Mouse (Mus musculus) CD4-positive, CD25-positive, alpha-beta regulatory T cell, adult 4 months (primary cell): Measurements from ENCODE around the gene Tubb4a. TPM values are rescaled to one million over a fixed set of nuclear protein-coding genes. Genes with fewer than 3 reads are reported as not detected.

Experiments used
- ATAC-seq: one replicate; pipeline ENCODE4 v1.8.0; 2017
- polyA plus RNA-seq, 2 experiments: library from polyadenylated mRNA; unstranded; fragments of 100-300 nt; shearing (Covaris generic); gene quantifications; one replicate each; pipeline ENCODE4 v1.2.1; 2017

Gene Tubb4a
- polyA plus RNA-seq, 2 experiments from 2014 or later: 4.3 to 7.8 TPM

DNA sequence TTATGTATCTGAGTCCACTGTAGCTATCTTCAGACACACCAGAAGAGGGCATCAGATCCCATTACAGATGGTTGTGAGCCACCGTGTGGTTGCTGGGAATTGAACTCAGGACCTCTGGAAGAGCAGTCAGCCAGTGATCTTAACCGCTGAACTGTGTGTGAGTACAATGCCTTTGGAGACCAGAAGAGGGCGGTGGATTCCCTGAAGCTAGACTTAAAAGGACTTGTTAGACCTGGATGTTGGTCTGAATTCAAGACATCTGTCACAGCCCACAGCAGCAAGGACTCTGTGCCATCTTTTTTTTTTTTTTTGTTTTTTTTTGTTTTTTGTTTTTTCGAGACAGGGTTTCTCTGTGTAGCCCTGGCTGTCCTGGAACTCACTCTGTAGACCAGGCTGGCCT is 35.9 kb downstream of the Tubb4a start:
- ATAC-seq: peak; percentile 85

DNA sequence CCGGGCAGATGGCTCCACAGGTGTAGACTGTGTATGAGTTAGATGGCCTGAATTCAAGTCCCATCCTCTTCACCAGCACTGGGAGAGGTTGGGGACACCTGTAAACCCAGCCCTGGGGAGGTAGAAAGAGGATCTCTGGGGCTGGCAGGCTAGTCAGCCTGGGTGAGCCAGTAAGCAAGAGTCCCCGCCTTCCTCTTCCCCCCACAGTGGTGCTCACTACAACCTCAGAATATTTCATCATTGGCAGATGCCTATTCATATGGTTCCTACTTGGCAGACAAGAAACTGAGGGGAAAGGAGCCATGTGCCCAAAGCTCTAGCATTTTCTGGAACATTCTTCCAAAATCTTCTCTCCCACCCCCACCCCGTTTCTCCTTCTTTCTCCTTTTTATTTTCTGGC is 38.8 kb downstream of the Tubb4a start:
- ATAC-seq: no peak

DNA sequence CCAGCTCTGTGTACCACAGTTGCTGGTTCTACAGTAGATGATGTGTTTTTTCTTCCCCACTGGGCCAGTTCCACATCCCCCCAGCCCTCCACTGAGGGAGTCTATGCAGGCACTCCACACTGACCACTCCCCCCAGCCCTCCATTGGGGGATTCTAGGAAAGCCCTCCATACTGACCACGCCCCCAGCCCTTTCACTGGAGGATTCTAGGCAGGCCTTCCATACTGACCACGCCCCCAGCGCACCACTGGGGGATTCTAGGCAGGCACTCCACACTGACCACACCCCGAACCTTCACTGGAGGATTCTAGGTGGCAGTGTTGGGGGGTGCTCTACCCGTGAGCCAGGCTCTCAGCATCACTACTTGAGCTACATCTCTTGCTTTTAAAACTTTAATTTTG is 40.2 kb downstream of the Tubb4a start:
- no peak for ATAC-seq

- no peak for ATAC-seq
Measured at GRCm38 (mm10) chr17:57041554-57041953, 46.0 kb downstream of the Tubb4a start, which contains the start of gene Slc25a41. TSS of gene Slc25a41 (minus strand) at chr17:57041654.

DNA sequence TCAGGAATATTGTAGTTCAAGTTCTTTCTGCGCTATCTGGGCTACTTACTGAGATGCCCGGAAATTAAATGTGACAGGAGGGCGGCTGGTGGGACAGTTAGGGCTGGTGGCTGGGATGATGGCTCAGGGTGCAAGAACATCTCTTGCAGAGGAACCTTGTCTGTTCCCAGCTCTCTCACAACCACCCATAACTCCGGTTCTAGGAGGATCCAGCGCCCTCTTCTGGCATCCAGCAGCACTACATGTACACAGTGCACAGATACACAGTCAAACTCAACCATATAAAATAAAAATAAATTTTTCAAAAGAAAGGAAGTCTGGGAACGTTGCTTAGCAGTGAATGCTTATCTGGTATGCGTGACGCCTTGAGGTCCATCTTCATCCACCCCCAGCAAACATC is 48.6 kb downstream of the Tubb4a start:
- ATAC-seq: no peak

GRCm38 (mm10) chr17:57032854-57033253 is 54.7 kb downstream of the Tubb4a start:
- ATAC-seq: no peak

- peak; percentile 85 for ATAC-seq
Measured at GRCm38 (mm10) chr17:57031661-57032420, 55.7 kb downstream of the Tubb4a start.

- ATAC-seq: no peak
Measured at GRCm38 (mm10) chr17:57030931-57031660, 56.5 kb downstream of the Tubb4a start, which contains the start of gene Khsrp. TSS of gene Khsrp (minus strand) at chr17:57031522.

Other genes with a start within 250 kb of the Tubb4a start
- under 1 TPM in 1 of 2 experiments, not detected in 1; 0.12 TPM for gene Acsbg2, start 213.3 kb downstream of the Tubb4a start, polyA plus RNA-seq
- gene 1700061G19Rik, start 212.3 kb downstream of the Tubb4a start, polyA plus RNA-seq: under 1 TPM in 1 of 2 experiments, not detected in 1; 0.31 TPM
- gene Mllt1, start 152.4 kb downstream of the Tubb4a start, polyA plus RNA-seq: 1 to 10 TPM; 4.5 to 7.0 TPM
- gene Acer1, start 105.7 kb downstream of the Tubb4a start, polyA plus RNA-seq: under 1 TPM in 1 of 2 experiments, not detected in 1; 0.16 TPM
- 100 to 1,000 TPM; 108 to 110 TPM for gene Clpp, start 97.5 kb downstream of the Tubb4a start, polyA plus RNA-seq
- gene Alkbh7, start 90.4 kb downstream of the Tubb4a start, polyA plus RNA-seq: 10 to 100 TPM; 21.6 to 25.1 TPM
- not detected for gene Pspn, start 87.8 kb downstream of the Tubb4a start, polyA plus RNA-seq
- gene Gtf2f1, start 76.5 kb downstream of the Tubb4a start, polyA plus RNA-seq: 100 to 1,000 TPM in 1 of 2 experiments, 10 to 100 TPM in 1; 72.1 to 102 TPM
- 1 to 10 TPM in 1 of 2 experiments, not detected in 1; 1.5 TPM for gene Gm17949, start 76.3 kb downstream of the Tubb4a start, polyA plus RNA-seq
- 10 to 100 TPM; 16.0 to 29.4 TPM for gene Khsrp, start 56.3 kb downstream of the Tubb4a start, polyA plus RNA-seq
- gene Slc25a41, start 46.1 kb downstream of the Tubb4a start, polyA plus RNA-seq: not detected
- 1 to 10 TPM; 2.1 to 2.9 TPM for gene Crb3, start 28.7 kb downstream of the Tubb4a start, polyA plus RNA-seq
- gene Slc25a23, start 27.9 kb downstream of the Tubb4a start, polyA plus RNA-seq: 1 to 10 TPM; 2.3 to 3.4 TPM
- gene Dennd1c, start 9.3 kb downstream of the Tubb4a start, polyA plus RNA-seq: 100 to 1,000 TPM; 215 to 337 TPM
- gene Tnfsf9, start 17.5 kb upstream of the Tubb4a start, polyA plus RNA-seq: 10 to 100 TPM in 1 of 2 experiments, 1 to 10 TPM in 1; 8.2 to 11.9 TPM
- under 1 TPM in 1 of 2 experiments, not detected in 1; 0.52 TPM for gene Cd70, start 62.0 kb upstream of the Tubb4a start, polyA plus RNA-seq
- gene Tnfsf14, start 106.4 kb upstream of the Tubb4a start, polyA plus RNA-seq: 10 to 100 TPM in 1 of 2 experiments, 1 to 10 TPM in 1; 5.9 to 11.7 TPM
- 1 to 10 TPM in 1 of 2 experiments, under 1 TPM in 1; 0.85 to 1.3 TPM for gene C3, start 140.4 kb upstream of the Tubb4a start, polyA plus RNA-seq
- 10 to 100 TPM; 62.0 to 94.4 TPM for gene Gpr108, start 160.7 kb upstream of the Tubb4a start, polyA plus RNA-seq
- 1 to 10 TPM; 2.6 to 3.6 TPM for gene Trip10, start 161.7 kb upstream of the Tubb4a start, polyA plus RNA-seq
- gene Vav1, start 191.3 kb upstream of the Tubb4a start, polyA plus RNA-seq: 100 to 1,000 TPM in 1 of 2 experiments, 10 to 100 TPM in 1; 88.9 to 130 TPM